Mouse (Mus musculus) intestine, embryonic 14.5 days (tissue): ENCODE measurements around the gene Gfod1. TPM values are rescaled to one million over a fixed set of nuclear protein-coding genes. Genes with fewer than 3 reads are reported as not detected.

Experiments
- ATAC-seq: fragments of 200-750 bp; cut with Nextera tagmentation; replicated peaks from 2 replicates; pipeline ENCODE4 v1.8.0; 2017; ENCODE audit warnings: low read depth, moderate number of reproducible peaks, moderate TSS enrichment, moderate library complexity; ENCODE audit not compliant: low FRiP score, low TSS enrichment
- DNase-seq: peaks from one replicate; pipeline ENCODE4 v3.0.0-alpha.2; 2018; ENCODE audit warnings: low spot score
- H3K27ac ChIP-seq: fragments of 300-500 bp; sonication (generic); 2 replicates; pipeline ENCODE4 v1.5.1; 2014; ENCODE audit warnings: low read depth, mild to moderate bottlenecking, control low read depth
- H3K27me3 ChIP-seq: fragments of 300-500 bp; sonication (generic); replicated peaks from 2 replicates; pipeline ENCODE4 v1.6.1; 2014; ENCODE audit warnings: low read length, control low read depth; ENCODE audit not compliant: control insufficient read depth, insufficient read depth
- H3K36me3 ChIP-seq: fragments of 300-500 bp; sonication (generic); 2 replicates; pipeline ENCODE4 v1.6.1; 2014; ENCODE audit warnings: low read length, control low read depth; ENCODE audit not compliant: control insufficient read depth, insufficient read depth
- H3K4me1 ChIP-seq: fragments of 300-500 bp; sonication (generic); replicated peaks from 2 replicates; pipeline ENCODE4 v1.6.1; 2014; ENCODE audit warnings: low read length, control low read depth, mixed read lengths; ENCODE audit not compliant: control insufficient read depth, insufficient read depth
- H3K4me2 ChIP-seq: fragments of 300-500 bp; sonication (generic); 2 replicates; pipeline ENCODE4 v1.6.1; 2014; ENCODE audit warnings: low read length
- H3K4me3 ChIP-seq: fragments of 300-500 bp; sonication (generic); 2 replicates; pipeline ENCODE4 v1.5.1; 2014; ENCODE audit warnings: low read depth, low read length, control low read depth, mixed read lengths
- H3K9ac ChIP-seq: fragments of 300-500 bp; sonication (generic); 2 replicates; pipeline ENCODE4 v1.6.1; 2014; ENCODE audit warnings: mild to moderate bottlenecking, low read length
- H3K9me3 ChIP-seq: fragments of 300-500 bp; sonication (generic); 2 replicates; pipeline ENCODE4 v1.6.1; 2016; ENCODE audit warnings: low read length, control low read depth; ENCODE audit not compliant: control insufficient read depth
- WGBS: fragments of 180-500 bp; shearing (Covaris S2); extraction: QIAGEN DNeasy Blood & Tissue Kit; methylation state at CpG from one replicate; pipeline ENCODE4 v1.1.7; 2014; 5-methylcytosine and 5-hydroxymethylcytosine counted together
- polyA plus RNA-seq: library from polyadenylated mRNA; unstranded; fragments of >200 nt; fragmentation: Nextera tagmentation; extraction: Ambion mirVana; gene quantifications from 2 replicates; pipeline ENCODE4 v1.2.1, GENCODE M21; 2014

Gene Gfod1
- polyA plus RNA-seq, 1 experiment from 2014 or later, result 0.18 TPM

DNA sequence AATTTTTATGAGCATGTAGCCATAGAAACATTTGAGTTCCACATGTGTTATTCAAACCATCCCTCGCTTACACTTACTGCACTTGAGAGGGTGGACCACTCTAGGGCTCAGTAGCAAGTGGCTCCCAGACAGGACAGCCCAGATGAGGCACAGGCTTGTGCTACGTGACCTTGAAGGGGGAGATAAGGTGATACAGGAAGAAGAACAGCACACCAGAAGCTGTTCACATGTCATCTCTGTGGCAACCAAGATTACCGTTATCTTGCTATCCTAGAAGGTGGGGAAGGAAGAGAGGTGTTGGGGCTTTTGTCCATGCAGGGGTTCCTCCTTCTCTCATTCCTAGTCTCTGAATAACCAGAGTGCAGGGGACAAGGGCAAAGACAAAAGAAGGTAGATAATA is 74.2 kb downstream of the Gfod1 start:
- 79% methylated on average over 3 of the region's 3 CpGs for WGBS
- no peak for ATAC-seq

DNA sequence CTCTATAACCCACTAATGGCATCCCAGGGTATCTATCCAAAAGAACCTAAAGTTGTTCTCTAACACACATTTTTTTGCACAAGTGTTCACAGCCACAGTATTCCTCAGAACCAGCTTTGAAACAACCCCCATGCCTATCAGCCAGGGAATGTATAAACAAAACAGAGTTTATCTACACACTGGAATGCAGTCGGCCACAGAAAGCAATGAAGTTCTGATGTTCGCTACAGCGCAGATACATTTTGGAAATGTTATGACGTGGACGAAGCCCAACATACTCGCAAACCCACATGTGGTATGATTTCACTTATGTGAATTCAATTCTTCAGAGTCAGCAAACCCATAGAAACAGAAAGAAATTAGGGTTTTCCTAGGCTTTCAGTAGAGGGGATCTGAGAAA is 75.8 kb downstream of the Gfod1 start:
- DNase-seq, result no peak

More for the DNA sequence above, 74.2 kb downstream of the Gfod1 start:
- Histone ChIP-seq H3K4me3 (no peak overlapping the region), H3K4me2 (no peak overlapping the region), H3K27ac (no peak overlapping the region), H3K9me3 (no peaks in the 10 kb centered on the region), H3K27me3 (no peaks in the 10 kb centered on the region), H3K9ac (no peak overlapping the region), H3K36me3 (no peaks in the 10 kb centered on the region), H3K4me1 (peaks cover 10% of the 10 kb centered on the region)
- DNase-seq, result no peak

DNA sequence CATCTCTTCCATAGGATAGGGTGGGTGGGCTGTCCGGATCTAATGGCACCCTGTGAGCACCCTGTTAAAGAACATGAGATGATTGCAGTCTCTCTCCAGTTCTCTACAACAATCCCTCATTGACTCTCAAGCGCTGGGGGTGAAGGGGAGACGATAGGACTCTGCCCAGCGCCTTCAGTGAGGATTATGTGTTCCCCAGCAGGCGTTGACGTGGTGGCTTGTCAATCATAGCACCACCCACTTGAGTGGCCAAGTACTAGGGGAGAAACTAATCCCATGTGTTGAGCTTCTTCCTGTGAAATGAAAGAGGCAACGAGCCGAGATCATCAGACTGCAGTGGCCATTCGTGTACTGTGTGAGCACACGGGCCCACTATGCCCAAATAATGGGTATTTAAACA is 77.9 kb downstream of the Gfod1 start:
- DNase-seq (no peak), ATAC-seq (no peak)
- Histone ChIP-seq H3K36me3 (no peaks in the 10 kb centered on the region), H3K4me2 (no peak overlapping the region), H3K9me3 (no peaks in the 10 kb centered on the region), H3K27ac (no peak overlapping the region), H3K9ac (no peak overlapping the region), H3K4me1 (no peaks in the 10 kb centered on the region; the same call in 1 of the 2 replicates), H3K4me3 (no peak overlapping the region), H3K27me3 (no peaks in the 10 kb centered on the region)
- WGBS, result 85% methylated on average over 10 of the region's 10 CpGs

More for the DNA sequence above, 75.8 kb downstream of the Gfod1 start:
- H3K9ac ChIP-seq, result no peak overlapping the region
- no peak overlapping the region for H3K27ac ChIP-seq
- no peaks in the 10 kb centered on the region for H3K36me3 ChIP-seq
- H3K9me3 ChIP-seq, result no peaks in the 10 kb centered on the region
- H3K4me2 ChIP-seq, result no peak overlapping the region
- WGBS, result 30% methylated on average over 6 of the region's 6 CpGs
- ATAC-seq, result no peak
- peaks cover 10% of the 10 kb centered on the region for H3K4me1 ChIP-seq
- no peaks in the 10 kb centered on the region for H3K27me3 ChIP-seq
- H3K4me3 ChIP-seq, result no peak overlapping the region

DNA sequence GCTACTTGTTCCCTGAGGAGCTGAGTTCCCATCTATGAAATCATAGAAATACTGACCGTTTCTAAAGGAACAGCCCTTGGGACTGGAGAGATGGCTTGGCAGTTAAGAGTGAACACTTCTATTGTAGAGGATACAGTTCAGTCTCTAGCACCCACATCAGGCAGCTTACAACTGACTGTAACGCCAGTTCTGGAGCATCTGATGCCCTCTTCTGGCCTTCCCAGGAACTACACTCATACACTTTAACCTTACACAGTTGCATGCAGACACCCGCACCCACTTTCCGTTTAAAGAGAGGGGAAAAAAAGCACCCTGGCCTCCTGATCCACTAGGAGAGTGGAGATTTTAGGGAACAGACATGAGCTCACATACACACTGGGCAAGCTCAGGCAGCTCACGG is 78.8 kb downstream of the Gfod1 start:
- Histone ChIP-seq H3K27me3 (no peaks in the 10 kb centered on the region), H3K9ac (no peak overlapping the region), H3K9me3 (no peaks in the 10 kb centered on the region), H3K4me2 (no peak overlapping the region), H3K4me1 (no peaks in the 10 kb centered on the region), H3K27ac (no peak overlapping the region), H3K36me3 (no peaks in the 10 kb centered on the region), H3K4me3 (no peak overlapping the region)
- 70% methylated on average over 5 of the region's 5 CpGs for WGBS
- no peak for ATAC-seq
- no peak for DNase-seq

DNA sequence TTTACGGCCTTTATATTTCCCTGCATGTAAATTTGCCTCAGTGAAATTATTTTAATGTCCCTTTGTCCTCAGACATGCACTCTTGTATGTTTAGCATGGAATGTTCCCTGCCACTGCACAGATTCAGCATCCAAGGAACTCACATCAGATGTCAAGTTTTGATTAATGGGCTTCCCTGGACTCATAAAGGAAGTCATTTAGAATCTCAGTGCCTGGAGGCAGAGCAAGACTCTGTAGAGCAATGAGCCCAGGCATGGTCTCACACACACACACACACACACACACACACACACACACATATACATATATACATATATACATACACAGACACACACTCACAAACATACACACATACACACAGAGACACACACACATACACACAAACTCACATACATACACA is 81.9 kb downstream of the Gfod1 start:
- Histone ChIP-seq H3K9me3 (no peaks in the 10 kb centered on the region), H3K27me3 (no peaks in the 10 kb centered on the region), H3K4me3 (no peak overlapping the region), H3K9ac (no peak overlapping the region), H3K36me3 (no peaks in the 10 kb centered on the region), H3K4me2 (no peak overlapping the region), H3K4me1 (no peaks in the 10 kb centered on the region), H3K27ac (no peak overlapping the region)
- DNase-seq (no peak), ATAC-seq (no peak)
- WGBS, result 76% methylated on average over 1 of the region's 1 CpGs

DNA sequence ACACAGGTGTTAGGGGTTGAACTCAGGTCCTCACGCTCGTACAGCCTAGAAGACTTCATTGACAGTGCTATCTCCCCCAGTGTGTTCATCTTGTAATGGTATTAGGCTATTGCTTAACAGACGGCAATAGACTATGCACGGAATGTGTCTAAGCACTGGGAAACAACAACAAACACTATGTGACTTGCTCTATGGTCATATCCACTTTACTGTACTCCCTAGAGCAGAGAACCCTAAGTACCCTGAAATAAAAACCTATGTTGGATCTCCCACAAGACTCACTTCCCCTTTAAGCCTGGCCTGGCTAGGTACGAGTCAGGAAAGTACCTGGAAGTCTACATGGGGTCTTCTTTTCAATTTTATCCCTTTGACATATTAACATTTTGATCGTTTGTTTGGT is 82.7 kb downstream of the Gfod1 start:
- H3K9ac ChIP-seq, result no peak overlapping the region
- H3K4me3 ChIP-seq, result no peak overlapping the region
- no peaks in the 10 kb centered on the region for H3K36me3 ChIP-seq
- ATAC-seq (no peak), DNase-seq (no peak)
- H3K27ac ChIP-seq, result no peak overlapping the region
- H3K27me3 ChIP-seq, result no peaks in the 10 kb centered on the region
- H3K4me2 ChIP-seq, result no peak overlapping the region
- H3K4me1 ChIP-seq, result no peaks in the 10 kb centered on the region
- H3K9me3 ChIP-seq, result no peaks in the 10 kb centered on the region
- WGBS, result 86% methylated on average over 6 of the region's 6 CpGs

GRCm38 (mm10) chr13:43220635-43221034 is 83.3 kb downstream of the Gfod1 start:
- ATAC-seq, result no peak
- no peak overlapping the region for H3K9ac ChIP-seq
- H3K9me3 ChIP-seq, result no peaks in the 10 kb centered on the region
- H3K4me1 ChIP-seq, result peaks cover 3% of the 10 kb centered on the region; the same call in 1 of the 2 replicates
- H3K36me3 ChIP-seq, result no peaks in the 10 kb centered on the region
- no peak for DNase-seq
- H3K4me2 ChIP-seq, result no peak overlapping the region
- H3K27me3 ChIP-seq, result no peaks in the 10 kb centered on the region
- no peak overlapping the region for H3K4me3 ChIP-seq
- H3K27ac ChIP-seq, result no peak overlapping the region
- 92% methylated on average over 1 of the region's 1 CpGs for WGBS

DNA sequence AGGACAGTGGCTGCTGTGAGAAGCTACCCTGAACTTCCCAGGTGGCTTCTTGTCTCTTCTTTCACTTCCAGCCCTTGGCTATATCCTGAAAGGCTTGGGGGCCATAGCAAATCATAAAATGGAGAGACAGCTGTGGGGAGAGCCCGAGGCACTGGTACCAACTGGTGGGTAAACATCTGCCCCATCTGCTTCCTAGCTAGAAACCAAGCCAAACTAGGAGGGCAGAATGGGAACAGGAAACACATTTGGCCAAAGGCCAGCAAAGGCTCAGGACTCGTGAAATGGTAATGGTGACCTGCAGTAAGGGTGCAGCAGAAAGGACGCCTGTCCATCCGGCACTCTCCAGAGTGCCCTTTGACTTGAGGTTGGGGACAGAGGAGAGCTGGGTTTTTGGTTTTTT is 85.2 kb downstream of the Gfod1 start:
- DNase-seq, result no peak
- Histone ChIP-seq H3K4me3 (no peak overlapping the region), H3K9ac (no peak overlapping the region), H3K27ac (no peak overlapping the region), H3K9me3 (no peaks in the 10 kb centered on the region), H3K4me1 (peaks cover 10% of the 10 kb centered on the region; the same call in 1 of the 2 replicates), H3K27me3 (no peaks in the 10 kb centered on the region), H3K36me3 (no peaks in the 10 kb centered on the region), H3K4me2 (no peak overlapping the region)
- WGBS, result 54% methylated on average over 4 of the region's 4 CpGs
- ATAC-seq, result no peak

- H3K36me3 ChIP-seq, result no peaks in the 10 kb centered on the region
- H3K9me3 ChIP-seq, result no peaks in the 10 kb centered on the region
- DNase-seq (no peak), ATAC-seq (no peak)
- no peak overlapping the region for H3K9ac ChIP-seq
- H3K27ac ChIP-seq, result no peak overlapping the region
- H3K4me1 ChIP-seq, result peaks cover 10% of the 10 kb centered on the region; the same call in 1 of the 2 replicates
- no peak overlapping the region for H3K4me3 ChIP-seq
- H3K27me3 ChIP-seq, result no peaks in the 10 kb centered on the region
- 56% methylated on average over 4 of the region's 4 CpGs for WGBS
- H3K4me2 ChIP-seq, result no peak overlapping the region
Measured at GRCm38 (mm10) chr13:43218284-43218683, 85.7 kb downstream of the Gfod1 start.
